Mouse (Mus musculus) myocyte (in vitro differentiated cells): ENCODE measurements around the gene Gal3st2c.

Experiments
- E2F4 ChIP-seq: IDR thresholded peaks from one replicate; pipeline ENCODE4 v1.6.1; 2011; ENCODE audit warnings: mild to moderate bottlenecking, control low read depth, moderate library complexity; ENCODE audit not compliant: insufficient read depth
- MYOG ChIP-seq, 3 experiments: IDR thresholded peaks; one replicate each; pipeline ENCODE4 v1.6.1; 2011; ENCODE audit warnings: control low read depth in 2 of 3, low read depth in 2 of 3, mild to moderate bottlenecking in 2 of 3; ENCODE audit not compliant: insufficient read length in 2 of 3, control insufficient read depth in 1 of 3, insufficient read depth in 1 of 3
- POLR2A ChIP-seq: IDR thresholded peaks from one replicate; pipeline ENCODE4 v1.6.1; 2011; ENCODE audit warnings: low read depth, mild to moderate bottlenecking, control low read depth, moderate library complexity; ENCODE audit not compliant: insufficient read length
- POLR2AphosphoS2 ChIP-seq: IDR thresholded peaks from one replicate; pipeline ENCODE4 v1.6.1; 2011; ENCODE audit warnings: low read depth, control low read depth; ENCODE audit not compliant: insufficient read length
- SRF ChIP-seq: IDR thresholded peaks from one replicate; pipeline ENCODE4 v1.6.1; 2011; ENCODE audit warnings: low read depth; ENCODE audit not compliant: control insufficient read depth, insufficient read length
- TCF12 ChIP-seq: IDR thresholded peaks from one replicate; pipeline ENCODE4 v1.6.1; 2011; ENCODE audit warnings: mild to moderate bottlenecking, control low read depth; ENCODE audit not compliant: poor library complexity, insufficient read depth, severe bottlenecking
- USF1 ChIP-seq: IDR thresholded peaks from one replicate; pipeline ENCODE4 v1.6.1; 2011; ENCODE audit warnings: low read depth, mild to moderate bottlenecking, control low read depth, moderate library complexity

DNA sequence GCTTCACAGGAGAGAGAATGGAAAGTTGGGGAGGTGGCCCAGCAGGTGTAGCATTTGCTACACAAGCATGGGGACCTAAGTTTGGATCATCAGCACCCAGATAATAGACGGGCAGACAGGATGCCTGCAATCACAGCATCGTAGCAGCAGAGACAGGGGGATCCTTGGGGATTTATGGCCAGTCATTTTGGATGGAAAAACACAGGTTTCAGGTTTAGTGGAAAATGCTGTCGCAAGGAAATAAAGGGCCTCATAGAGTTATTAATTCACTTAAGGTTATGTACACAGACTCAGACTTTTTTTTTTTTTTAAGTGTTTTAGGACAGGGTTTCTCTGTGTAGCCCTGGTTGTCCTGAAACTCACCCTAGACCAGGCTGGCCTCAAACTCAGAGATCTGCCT, 55.2 kb downstream of the Gal3st2c start:
- no peak for TF ChIP-seq POLR2A
- no peak for TF ChIP-seq USF1
- TF ChIP-seq TCF12, result no peak
- no peak for TF ChIP-seq E2F4
- TF ChIP-seq MYOG (IDR thresholded peaks at IDR 0.05; ENCODE audit: control insufficient read depth in 1 of 3, insufficient read depth in 1 of 3, insufficient read length in 2 of 3, low read depth in 2 of 3), result no peak
- TF ChIP-seq POLR2AphosphoS2, result no peak
- TF ChIP-seq SRF, result no peak
